Mouse (Mus musculus): ENCODE results near the gene Tnc. TPM values are rescaled to one million over a fixed set of nuclear protein-coding genes. Genes with fewer than 3 reads are reported as not detected.

Tnc gene
- polyA plus RNA-seq, 1 experiment: 0.51 TPM

DNA sequence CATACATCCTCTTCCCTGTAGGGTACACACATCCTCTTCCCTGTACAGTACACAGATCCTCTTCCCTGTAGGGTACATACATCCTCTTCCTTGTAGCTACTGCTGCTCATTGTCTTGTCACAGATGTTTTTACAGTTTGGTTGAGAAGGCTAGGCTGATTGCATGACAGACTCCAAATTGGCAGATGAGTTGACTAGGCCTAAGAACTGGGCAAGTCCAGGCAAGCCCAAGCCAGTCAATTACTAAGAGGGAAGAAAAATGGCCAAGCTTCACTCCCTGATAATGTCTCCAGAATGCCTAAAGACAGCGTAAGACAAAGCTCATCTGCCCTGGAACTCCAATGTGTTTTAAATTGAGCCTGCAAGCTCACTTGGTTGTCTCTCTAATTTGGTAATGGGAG is 36.9 kb downstream of the Tnc start:
- 93% methylated on average over 1 of the region's 1 CpGs for WGBS
- DNase-seq (ENCODE audit: low read depth in 1 of 2, low spot score in 2 of 2): no peak
- H3K27me3 ChIP-seq (ENCODE audit: control insufficient read depth, insufficient read depth, low read length): no peaks in the 10 kb centered on the region
- H3K36me3 ChIP-seq (ENCODE audit: control insufficient read depth, insufficient read depth, low read length): no peaks in the 10 kb centered on the region
- H3K4me1 ChIP-seq (ENCODE audit: control insufficient read depth, insufficient read depth, insufficient read length): no peaks in the 10 kb centered on the region
- no peak overlapping the region for H3K27ac ChIP-seq (ENCODE audit: insufficient read depth, low read length)
- no peak overlapping the region for H3K4me3 ChIP-seq (ENCODE audit: extremely low read depth, insufficient read depth, insufficient read length)
- TF ChIP-seq POLR2A (IDR thresholded peaks at IDR 0.05; ENCODE audit: low read depth, low read length) (no peak), CTCF (IDR thresholded peaks at IDR 0.05; ENCODE audit: extremely low read depth, insufficient read depth, insufficient read length, insufficient replicate concordance) (no peak)

DNA sequence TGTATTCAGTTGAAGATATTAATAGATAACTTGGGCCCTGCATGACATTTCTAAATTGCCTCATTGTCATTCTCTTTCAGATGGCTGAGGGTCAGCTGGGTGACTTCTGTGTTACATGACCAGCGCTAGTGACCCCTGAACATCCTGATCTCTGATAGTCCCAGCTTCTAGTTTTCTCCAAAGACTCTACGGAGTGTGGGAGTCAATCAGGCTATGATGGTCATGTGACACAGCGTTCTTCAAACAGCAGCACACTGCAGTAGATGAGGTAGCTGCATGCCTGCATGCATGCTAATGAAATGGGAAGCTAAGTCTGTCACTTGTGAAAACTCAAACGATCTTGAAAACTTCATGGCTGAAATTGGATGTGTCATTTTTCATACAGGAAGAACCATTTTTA is 41.6 kb downstream of the Tnc start:
- Histone ChIP-seq H3K4me1 (ENCODE audit: control insufficient read depth, insufficient read depth, insufficient read length) (no peaks in the 10 kb centered on the region), H3K27me3 (ENCODE audit: control insufficient read depth, insufficient read depth, low read length) (no peaks in the 10 kb centered on the region), H3K36me3 (ENCODE audit: control insufficient read depth, insufficient read depth, low read length) (no peaks in the 10 kb centered on the region), H3K27ac (ENCODE audit: insufficient read depth, low read length) (no peak overlapping the region), H3K4me3 (ENCODE audit: extremely low read depth, insufficient read depth, insufficient read length) (no peak overlapping the region)
- TF ChIP-seq POLR2A (IDR thresholded peaks at IDR 0.05; ENCODE audit: low read depth, low read length): no peak
- no peak for TF ChIP-seq CTCF (IDR thresholded peaks at IDR 0.05; ENCODE audit: extremely low read depth, insufficient read depth, insufficient read length, insufficient replicate concordance)
- DNase-seq (ENCODE audit: low read depth in 1 of 2, low spot score in 2 of 2): no peak
- WGBS: 80% methylated on average over 4 of the region's 4 CpGs

DNA sequence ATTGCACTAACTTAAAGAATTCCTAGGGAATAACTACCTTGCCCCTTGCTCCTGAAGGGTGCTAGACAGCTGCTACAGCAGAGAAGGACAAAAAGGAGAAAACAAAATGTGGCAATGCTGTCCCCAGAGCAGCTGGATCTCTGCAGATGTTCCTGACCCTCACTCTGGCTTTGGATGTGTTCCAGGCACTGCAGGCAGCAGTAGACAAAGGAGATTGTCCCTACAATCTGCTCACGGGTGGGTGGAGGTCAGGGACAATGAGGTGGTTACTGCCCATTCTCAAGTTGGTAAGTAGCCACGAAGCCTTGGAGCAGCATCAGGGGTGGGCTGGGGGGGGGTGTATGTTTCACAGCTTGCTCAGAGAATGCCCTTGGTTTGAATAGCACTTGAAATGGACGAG is 43.1 kb downstream of the Tnc start:
- H3K4me3 ChIP-seq (ENCODE audit: extremely low read depth, insufficient read depth, insufficient read length): no peak overlapping the region
- 56% methylated on average over 3 of the region's 3 CpGs for WGBS
- DNase-seq (ENCODE audit: low read depth in 1 of 2, low spot score in 2 of 2): no peak

DNA sequence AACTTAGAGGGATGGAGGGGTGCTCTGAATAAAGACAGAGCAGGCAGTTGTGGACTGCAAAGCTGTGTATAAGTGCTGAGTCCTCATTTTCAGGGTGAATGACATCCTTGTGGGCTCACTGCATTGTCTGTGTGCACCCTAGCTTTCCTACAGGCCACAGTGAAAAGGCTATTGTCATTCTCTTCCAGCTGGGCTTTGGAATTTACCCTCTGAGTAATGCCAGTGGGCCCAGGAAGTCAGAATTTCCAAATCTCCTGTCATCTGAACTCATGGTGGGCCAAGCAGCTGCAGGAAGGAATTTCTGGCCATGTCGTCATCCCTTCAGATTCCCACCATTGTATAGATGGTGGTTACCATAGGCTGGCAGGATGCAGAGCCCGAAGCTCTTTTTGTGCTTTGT is 44.6 kb downstream of the Tnc start:
- TF ChIP-seq CTCF (IDR thresholded peaks at IDR 0.05; ENCODE audit: extremely low read depth, insufficient read depth, insufficient read length, insufficient replicate concordance) (no peak), POLR2A (IDR thresholded peaks at IDR 0.05; ENCODE audit: low read depth, low read length) (no peak)
- Histone ChIP-seq H3K4me1 (ENCODE audit: control insufficient read depth, insufficient read depth, insufficient read length) (no peaks in the 10 kb centered on the region), H3K36me3 (ENCODE audit: control insufficient read depth, insufficient read depth, low read length) (no peaks in the 10 kb centered on the region), H3K27ac (ENCODE audit: insufficient read depth, low read length) (no peak overlapping the region), H3K4me3 (ENCODE audit: extremely low read depth, insufficient read depth, insufficient read length) (no peak overlapping the region), H3K27me3 (ENCODE audit: control insufficient read depth, insufficient read depth, low read length) (no peaks in the 10 kb centered on the region)
- 66% methylated on average over 2 of the region's 2 CpGs for WGBS
- no peak for DNase-seq (ENCODE audit: low read depth in 1 of 2, low spot score in 2 of 2)

More for the DNA sequence above, 43.1 kb downstream of the Tnc start:
- Histone ChIP-seq H3K27ac (ENCODE audit: insufficient read depth, low read length) (no peak overlapping the region), H3K27me3 (ENCODE audit: control insufficient read depth, insufficient read depth, low read length) (no peaks in the 10 kb centered on the region), H3K36me3 (ENCODE audit: control insufficient read depth, insufficient read depth, low read length) (no peaks in the 10 kb centered on the region), H3K4me1 (ENCODE audit: control insufficient read depth, insufficient read depth, insufficient read length) (no peaks in the 10 kb centered on the region)
- TF ChIP-seq CTCF (IDR thresholded peaks at IDR 0.05; ENCODE audit: extremely low read depth, insufficient read depth, insufficient read length, insufficient replicate concordance): no peak
- TF ChIP-seq POLR2A (IDR thresholded peaks at IDR 0.05; ENCODE audit: low read depth, low read length): no peak

DNA sequence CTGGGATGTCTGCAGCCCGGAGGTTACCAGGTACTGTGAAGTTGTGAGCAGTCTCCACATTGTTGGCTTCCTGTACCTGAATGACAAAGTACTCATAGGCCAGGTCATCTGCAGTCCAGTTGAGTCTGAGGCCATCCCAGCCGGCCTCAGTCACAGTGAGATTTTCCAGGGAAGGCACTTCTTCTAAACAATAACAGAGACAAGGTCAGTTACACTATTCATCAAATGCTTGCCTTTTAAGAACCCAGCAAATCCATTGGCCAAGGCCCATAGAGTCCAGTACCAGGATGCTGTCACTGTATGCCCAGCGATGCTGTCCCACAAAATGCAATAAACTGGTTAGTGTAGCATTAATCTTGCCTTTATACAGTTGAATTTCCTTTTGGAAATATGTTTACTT is 46.0 kb downstream of the Tnc start:
- Histone ChIP-seq H3K27ac (ENCODE audit: insufficient read depth, low read length) (no peak overlapping the region), H3K4me1 (ENCODE audit: control insufficient read depth, insufficient read depth, insufficient read length) (no peaks in the 10 kb centered on the region), H3K27me3 (ENCODE audit: control insufficient read depth, insufficient read depth, low read length) (no peaks in the 10 kb centered on the region), H3K4me3 (ENCODE audit: extremely low read depth, insufficient read depth, insufficient read length) (no peak overlapping the region), H3K36me3 (ENCODE audit: control insufficient read depth, insufficient read depth, low read length) (no peaks in the 10 kb centered on the region)
- no peak for DNase-seq (ENCODE audit: low read depth in 1 of 2, low spot score in 2 of 2)
- TF ChIP-seq CTCF (IDR thresholded peaks at IDR 0.05; ENCODE audit: extremely low read depth, insufficient read depth, insufficient read length, insufficient replicate concordance): no peak
- TF ChIP-seq POLR2A (IDR thresholded peaks at IDR 0.05; ENCODE audit: low read depth, low read length): no peak
- 85% methylated on average over 3 of the region's 3 CpGs for WGBS

DNA sequence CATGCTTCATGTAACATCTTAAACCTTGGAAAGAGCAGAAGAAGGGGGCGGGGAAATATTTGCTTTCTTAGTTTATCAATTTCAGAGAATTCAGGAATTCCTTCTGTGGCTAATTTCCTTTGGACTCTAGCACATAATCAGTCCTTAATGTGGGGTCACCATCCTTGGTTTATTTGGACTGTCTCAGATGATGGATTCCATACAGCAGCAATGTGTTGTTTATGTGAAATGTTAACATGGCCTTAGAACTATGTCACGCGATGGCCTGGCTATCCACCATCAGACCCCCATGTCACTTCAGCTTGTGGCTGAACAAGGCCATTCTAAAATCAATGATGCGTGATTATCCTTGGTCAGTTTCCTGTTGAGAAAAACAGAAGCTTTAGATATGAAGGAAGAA is 46.5 kb downstream of the Tnc start:
- no peaks in the 10 kb centered on the region for H3K4me1 ChIP-seq (ENCODE audit: control insufficient read depth, insufficient read depth, insufficient read length)
- H3K27me3 ChIP-seq (ENCODE audit: control insufficient read depth, insufficient read depth, low read length): no peaks in the 10 kb centered on the region
- H3K36me3 ChIP-seq (ENCODE audit: control insufficient read depth, insufficient read depth, low read length): no peaks in the 10 kb centered on the region
- no peak overlapping the region for H3K4me3 ChIP-seq (ENCODE audit: extremely low read depth, insufficient read depth, insufficient read length)
- H3K27ac ChIP-seq (ENCODE audit: insufficient read depth, low read length): no peak overlapping the region
- 92% methylated on average over 4 of the region's 4 CpGs for WGBS
- DNase-seq (ENCODE audit: low read depth in 1 of 2, low spot score in 2 of 2): no peak
- TF ChIP-seq POLR2A (IDR thresholded peaks at IDR 0.05; ENCODE audit: low read depth, low read length) (no peak), CTCF (IDR thresholded peaks at IDR 0.05; ENCODE audit: extremely low read depth, insufficient read depth, insufficient read length, insufficient replicate concordance) (no peak)

DNA sequence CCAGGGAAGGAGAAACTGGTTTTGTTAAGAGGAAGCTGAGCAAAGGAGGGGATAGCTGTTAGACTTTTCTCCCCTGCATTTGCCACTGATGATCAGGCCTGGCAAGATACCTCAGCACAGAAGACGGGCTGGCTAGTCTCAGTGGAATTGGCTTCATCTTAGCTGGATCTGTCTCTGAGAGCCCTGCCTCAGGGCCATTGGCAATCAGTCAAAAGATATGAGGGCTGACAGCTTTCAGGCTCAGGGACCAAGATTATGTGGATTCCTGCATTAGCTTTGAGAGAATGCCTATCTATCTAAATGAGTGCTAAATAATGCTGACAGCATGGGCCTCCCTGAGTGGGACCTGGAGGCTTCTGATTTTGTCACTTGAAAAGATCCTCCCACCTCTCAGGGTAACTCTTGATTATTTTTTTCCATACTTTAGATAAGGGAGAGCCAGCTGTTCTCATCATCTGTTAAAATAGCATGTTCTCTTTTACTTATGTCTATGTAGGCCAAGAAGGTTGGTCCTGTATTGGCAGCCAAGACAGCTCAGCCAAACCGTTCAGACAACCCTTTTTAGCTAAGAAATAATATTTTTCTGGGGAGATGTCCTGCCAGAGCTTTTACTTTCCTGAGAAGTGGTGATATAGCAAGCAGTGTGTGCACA is 53.2 kb downstream of the Tnc start:
- 71% methylated on average over 2 of the region's 2 CpGs for WGBS
- TF ChIP-seq POLR2A (IDR thresholded peaks at IDR 0.05; ENCODE audit: low read depth, low read length): no peak
- no peak for TF ChIP-seq CTCF (IDR thresholded peaks at IDR 0.05; ENCODE audit: extremely low read depth, insufficient read depth, insufficient read length, insufficient replicate concordance)

More for the DNA sequence above, 53.2 kb downstream of the Tnc start:
- no peak for DNase-seq (ENCODE audit: low read depth in 1 of 2, low spot score in 2 of 2)
- Histone ChIP-seq H3K4me3 (ENCODE audit: extremely low read depth, insufficient read depth, insufficient read length) (no peak overlapping the region), H3K4me1 (ENCODE audit: control insufficient read depth, insufficient read depth, insufficient read length) (no peaks in the 10 kb centered on the region), H3K36me3 (ENCODE audit: control insufficient read depth, insufficient read depth, low read length) (no peaks in the 10 kb centered on the region), H3K27me3 (ENCODE audit: control insufficient read depth, insufficient read depth, low read length) (no peaks in the 10 kb centered on the region), H3K27ac (ENCODE audit: insufficient read depth, low read length) (no peak overlapping the region)

Measured in spleen, adult 2 months (tissue).